Mouse (Mus musculus) left cerebral cortex, adult 8-10 months (tissue): ENCODE results near the gene Zfp60. TPM values are rescaled to one million over a fixed set of nuclear protein-coding genes. Genes with fewer than 3 reads are reported as not detected.
"Not testable (repeated sequence)": the region's sequence is repeated elsewhere in the genome, so short reads cannot be mapped to it uniquely, and the experiment has no call there.

ENCODE experiments used
- DNase-seq, 2 experiments: peaks; one replicate each; pipeline ENCODE4 v3.0.0; 2022; ENCODE audit warnings: low spot score in 2 of 2
- total RNA-seq, 4 experiments: library from RNA; stranded (reverse); gene quantifications; 2 replicates each; pipeline ENCODE4 v1.2.4; 2022

Zfp60 gene
- total RNA-seq, 4 experiments from 2014 or later, result 38.2 to 46.6 (median 42.1) TPM

DNA sequence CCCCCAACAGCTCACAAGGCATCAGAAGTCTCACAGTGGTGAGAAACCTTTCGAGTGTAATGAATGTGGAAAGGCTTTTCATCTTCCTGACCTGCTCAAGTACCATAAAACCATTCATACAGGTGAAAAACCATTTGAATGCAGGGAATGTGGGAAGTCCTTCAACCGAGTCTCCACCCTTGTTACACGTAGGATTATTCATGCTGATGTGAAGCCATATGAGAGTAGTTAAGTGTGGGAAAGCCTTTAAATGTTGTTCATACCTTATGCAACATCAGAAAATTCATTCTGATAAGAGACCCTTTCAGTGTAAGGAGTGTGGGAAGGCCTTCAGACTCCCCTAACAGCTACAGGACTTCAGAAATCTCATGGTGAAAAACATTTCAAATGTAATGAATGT is 62.7 kb downstream of the Zfp60 start:
- not testable (repeated sequence) for DNase-seq

DNA sequence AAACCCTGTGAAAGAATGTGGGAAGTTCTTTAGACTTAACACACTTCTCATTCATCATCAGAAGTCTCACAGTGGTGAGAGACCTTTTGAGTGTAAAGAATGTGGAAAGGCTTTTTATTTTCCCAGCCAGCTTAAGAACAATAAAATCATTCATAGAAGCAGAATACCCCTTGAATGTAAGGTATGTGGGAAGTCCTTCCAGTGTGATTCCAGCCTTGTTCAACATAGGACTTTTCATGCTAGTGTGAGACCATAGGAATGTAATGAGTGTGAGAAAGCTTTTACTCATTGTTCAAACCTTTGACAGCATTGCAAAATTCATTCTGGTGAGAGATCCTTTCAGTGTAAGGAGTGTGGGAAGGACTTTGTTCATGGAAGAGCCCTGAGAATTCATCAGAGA is 63.4 kb downstream of the Zfp60 start:
- DNase-seq, result no peak

DNA sequence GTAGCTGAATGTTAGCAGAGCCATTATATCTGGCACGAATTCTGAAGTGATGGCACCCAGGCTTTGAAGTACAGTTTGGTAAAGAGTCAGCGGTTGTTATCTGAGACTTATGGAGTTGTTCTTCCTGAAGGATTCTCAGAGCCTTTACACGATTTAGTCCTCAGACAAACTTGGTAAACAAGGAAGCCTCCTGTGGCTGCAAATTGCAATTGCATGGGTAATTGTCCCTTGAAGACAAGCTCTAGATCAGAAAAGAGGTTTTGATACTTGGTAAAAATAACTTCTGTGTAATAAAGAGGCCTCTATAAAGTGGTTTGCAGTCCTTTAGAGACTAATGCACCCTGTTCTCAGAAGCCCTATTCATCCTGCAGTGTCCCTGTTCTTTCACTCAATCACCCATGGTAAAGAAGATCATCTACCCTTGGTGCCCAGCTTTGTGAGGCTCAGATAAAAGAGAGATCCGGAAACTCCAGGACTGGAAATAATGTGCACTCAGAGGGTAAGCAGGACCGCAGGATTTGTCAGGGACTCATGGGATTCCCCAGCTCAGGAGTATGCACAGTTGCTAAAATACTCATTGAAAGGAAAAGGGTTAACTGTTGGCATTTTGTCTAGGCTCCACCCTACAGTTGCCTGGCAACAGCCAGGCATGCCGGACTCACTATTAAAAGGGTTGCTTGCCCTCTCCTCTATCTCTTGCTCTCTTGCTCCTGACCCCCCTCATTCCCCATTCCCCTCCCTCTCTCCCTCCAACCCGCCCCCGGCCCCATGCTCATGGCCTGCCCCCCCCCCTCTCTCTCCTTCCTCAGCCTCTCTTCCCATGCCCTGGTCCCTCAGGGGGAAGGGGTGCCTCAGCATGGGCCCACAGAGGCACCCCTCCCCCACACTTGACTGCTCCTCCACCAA is 67.0 kb downstream of the Zfp60 start:
- no peak for DNase-seq

DNA sequence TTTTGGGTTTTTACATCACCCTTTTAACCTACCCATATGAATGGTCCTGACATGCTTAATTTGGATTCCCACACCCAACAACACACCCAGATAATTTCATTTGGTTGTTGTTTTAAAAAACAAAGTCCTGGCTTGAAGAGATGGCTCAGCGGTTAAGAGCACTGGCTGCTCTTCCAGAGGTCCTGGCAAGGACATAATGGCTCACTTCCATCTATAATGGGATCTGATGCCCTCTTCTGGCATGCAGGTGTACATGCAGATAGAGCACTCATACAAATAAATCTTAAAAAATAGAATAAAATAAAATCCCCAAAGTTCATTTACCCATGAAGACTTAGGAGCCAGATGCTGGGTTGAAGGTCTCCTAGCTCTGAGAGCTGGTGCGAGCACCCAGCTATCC is 69.9 kb downstream of the Zfp60 start:
- DNase-seq, result no peak

DNA sequence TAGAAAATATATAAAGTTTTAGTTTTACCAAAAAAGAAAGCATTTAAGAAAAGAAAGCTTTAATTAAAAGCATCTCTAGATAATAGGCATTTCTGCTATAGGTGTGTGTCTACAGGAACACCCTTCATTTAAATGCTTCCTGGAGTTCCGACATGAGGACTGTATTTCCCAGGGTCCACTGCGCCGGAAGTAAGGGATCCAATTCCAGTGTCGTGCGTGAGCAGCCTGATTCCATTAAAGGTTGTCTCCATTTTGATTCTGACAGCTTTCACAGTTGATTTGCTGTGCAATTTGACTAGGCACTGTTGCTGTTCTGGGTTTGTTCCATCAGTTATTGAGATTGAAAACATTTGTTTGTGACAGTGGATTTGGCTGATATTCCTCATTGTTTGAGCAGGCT is 71.8 kb downstream of the Zfp60 start:
- DNase-seq, result no peak

Other genes starting within 250 kb of the Zfp60 start
- gene Sertad1, start 244.5 kb upstream of the Zfp60 start, total RNA-seq, result 10 to 100 TPM; 13.8 to 17.5 (median 14.1) TPM
- gene Prx, start 232.1 kb upstream of the Zfp60 start, total RNA-seq, result under 1 TPM; 0.48 to 0.53 (median 0.52) TPM
- gene Hipk4, start 208.1 kb upstream of the Zfp60 start, total RNA-seq, result under 1 TPM in 3 of 4 experiments, not detected in 1; 0.12 to 0.20 (median 0.14) TPM
- 100 to 1,000 TPM; 675 to 760 (median 715) TPM for gene Pld3, start 178.2 kb upstream of the Zfp60 start, total RNA-seq
- gene 2310022A10Rik, start 178.2 kb upstream of the Zfp60 start, total RNA-seq, result 10 to 100 TPM; 26.1 to 34.5 (median 31.0) TPM
- gene Akt2, start 139.8 kb upstream of the Zfp60 start, total RNA-seq, result 100 to 1,000 TPM in 3 of 4 experiments, 10 to 100 TPM in 1; 98.3 to 115 (median 109) TPM
- 10 to 100 TPM; 81.9 to 99.6 (median 88.5) TPM for gene Ttc9b, start 77.5 kb upstream of the Zfp60 start, total RNA-seq
- 100 to 1,000 TPM; 166 to 174 (median 173) TPM for gene Map3k10, start 56.8 kb upstream of the Zfp60 start, total RNA-seq
- 10 to 100 TPM in 2 of 4 experiments, 1 to 10 TPM in 2; 9.7 to 12.2 (median 10.7) TPM for gene Zfp607b, start 42.0 kb upstream of the Zfp60 start, total RNA-seq
- gene Zfp626, start 75.8 kb downstream of the Zfp60 start, total RNA-seq, result 10 to 100 TPM in 1 of 4 experiments, 1 to 10 TPM in 3; 9.3 to 11.0 (median 9.5) TPM
- 1 to 10 TPM; 4.6 to 5.7 (median 5.3) TPM for gene Zfp59, start 107.2 kb downstream of the Zfp60 start, total RNA-seq
- gene Zfp607a, start 126.1 kb downstream of the Zfp60 start, total RNA-seq, result 1 to 10 TPM; 1.7 to 2.3 (median 2.1) TPM
- 10 to 100 TPM; 13.7 to 17.6 (median 15.3) TPM for gene Zfp974, start 198.1 kb downstream of the Zfp60 start, total RNA-seq
- gene Zfp780b, start 247.8 kb downstream of the Zfp60 start, total RNA-seq, result 10 to 100 TPM; 19.1 to 21.0 (median 19.9) TPM